Mouse (Mus musculus): Measurements from ENCODE around the gene Rrp9. TPM values are rescaled to one million over a fixed set of nuclear protein-coding genes. Genes with fewer than 3 reads are reported as not detected.

The Rrp9 gene
- 76.3 TPM for polyA plus RNA-seq (2017; shearing (Covaris generic))

DNA sequence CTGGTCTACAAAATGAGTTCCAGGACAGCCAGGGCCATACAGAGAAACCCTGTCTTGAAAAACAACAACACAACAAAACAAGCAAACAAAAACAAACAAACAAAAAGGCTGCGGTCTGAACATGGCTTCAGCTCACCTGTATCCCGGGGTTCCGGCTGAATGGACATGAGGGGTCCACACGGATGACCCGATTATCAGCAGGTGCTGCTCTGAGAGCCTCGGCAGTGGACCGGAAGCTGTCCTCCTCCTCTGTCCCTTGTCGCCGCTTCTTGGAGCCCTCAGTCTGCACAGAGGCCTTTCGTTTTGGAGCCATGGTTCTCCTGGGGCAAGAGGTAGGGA is at the start of gene Rrp9:
TSS of gene Rrp9 (plus strand) at position 301 of the 339 bp plus-strand sequence.

DNA sequence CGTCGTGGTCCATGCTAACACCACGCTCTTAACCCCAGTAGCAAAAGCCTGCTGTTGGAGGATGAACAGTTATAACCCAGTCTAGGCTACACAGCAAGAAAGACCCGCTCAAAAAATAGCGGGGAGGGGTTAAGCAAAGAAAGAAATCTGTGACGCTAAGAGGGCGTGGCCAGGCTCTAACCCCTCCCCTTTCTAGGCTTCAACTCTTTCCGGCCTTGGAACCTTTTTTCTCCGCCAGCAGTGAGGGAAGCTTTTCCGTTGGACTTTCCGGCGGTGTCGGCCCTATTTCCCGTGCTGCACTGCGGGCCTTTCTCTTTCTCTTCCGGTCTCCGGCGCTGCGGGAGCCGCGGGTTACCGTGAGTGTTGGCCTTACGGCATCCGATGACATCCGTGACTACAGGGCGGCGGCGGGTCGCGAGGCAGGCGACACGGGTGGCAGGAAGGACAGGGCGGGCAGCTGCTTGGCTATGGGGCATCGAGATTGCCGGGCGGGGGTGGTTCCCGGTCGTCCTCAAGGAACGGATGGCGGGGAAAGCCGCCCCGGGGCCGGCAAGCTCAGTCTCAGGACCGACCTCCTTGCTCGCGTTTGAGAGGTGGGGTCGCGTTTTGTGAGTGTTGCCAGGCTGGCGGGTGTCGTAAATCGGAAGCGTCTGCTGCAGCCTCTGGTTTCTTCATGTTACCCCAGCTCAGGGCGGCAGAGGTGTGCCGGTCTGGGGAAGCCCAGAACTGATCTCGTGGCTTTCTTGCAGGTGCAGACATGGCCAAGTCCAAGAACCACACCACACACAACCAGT is 46.3 kb upstream of the Rrp9 start, which contains the start of gene Rpl29:
TSS of gene Rpl29 (plus strand) at position 234 of the 794 bp plus-strand sequence.

DNA sequence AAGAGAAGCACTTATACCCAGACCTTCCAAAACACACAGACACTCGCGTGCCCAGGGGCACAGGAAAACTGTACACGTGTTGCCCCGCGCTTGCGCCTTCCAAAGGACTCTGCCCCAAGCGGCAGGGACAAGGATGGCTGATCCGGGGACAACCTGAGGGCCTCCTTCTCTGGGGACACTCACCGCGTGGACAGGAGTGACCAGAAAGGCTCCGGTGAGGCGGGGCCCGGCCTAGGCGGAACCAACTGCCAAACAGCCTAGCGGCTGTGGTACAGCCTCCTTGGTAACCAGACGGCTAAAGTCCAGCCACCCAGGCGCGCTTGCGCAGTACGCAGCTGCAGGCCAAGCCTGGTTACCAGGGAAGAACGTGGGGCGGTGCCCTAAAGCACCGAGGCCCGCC is 28.4 kb upstream of the Rrp9 start, which contains the start of the genes Abhd14b and Abhd14a:
TSS of gene Abhd14b (plus strand) at position 112 of the 400 bp plus-strand sequence.
TSS of gene Abhd14a (minus strand) at position 331 of the 400 bp plus-strand sequence.

DNA sequence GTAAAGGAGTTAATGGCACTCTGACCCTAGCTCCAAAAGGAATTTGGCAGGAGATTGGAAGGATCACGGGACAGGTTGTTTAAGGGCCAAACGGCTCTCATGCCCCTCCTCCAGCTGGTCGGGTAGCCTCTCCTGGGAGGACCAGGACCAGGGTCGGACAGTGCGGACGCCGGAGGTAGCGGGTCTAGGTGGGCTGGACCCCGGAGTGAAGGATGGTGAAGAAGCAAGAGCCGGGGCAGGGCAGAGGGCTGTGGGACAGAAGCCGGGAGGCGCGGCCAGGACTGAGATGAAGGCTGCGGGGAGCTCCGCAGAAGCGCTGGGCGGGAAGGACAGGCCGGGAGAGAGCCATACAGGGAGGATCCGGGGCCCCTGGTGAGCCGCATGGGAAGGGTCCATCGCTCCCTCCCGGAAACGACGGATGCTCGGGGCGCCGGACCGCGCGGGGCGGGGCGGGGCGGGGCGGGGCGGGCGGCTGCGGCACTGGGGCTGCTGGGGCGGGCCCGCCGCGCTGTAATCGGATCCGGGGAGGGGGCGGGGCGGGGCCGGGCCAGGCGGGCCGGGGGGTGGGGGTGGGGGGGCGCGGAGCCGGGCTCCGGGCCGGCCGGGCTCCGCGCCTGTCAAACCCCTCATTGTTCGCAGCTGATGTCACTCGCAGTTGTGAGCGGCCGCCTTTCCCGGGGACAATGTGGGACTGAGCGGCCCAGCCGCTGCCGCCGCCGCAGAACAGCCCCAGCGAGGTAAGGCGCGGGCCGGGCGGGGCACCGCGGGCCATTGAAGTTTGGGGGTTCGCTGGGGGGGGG is 22.3 kb upstream of the Rrp9 start, which contains the start of gene Pcbp4:
TSS of gene Pcbp4 (plus strand) at position 21 of the 800 bp plus-strand sequence.

DNA sequence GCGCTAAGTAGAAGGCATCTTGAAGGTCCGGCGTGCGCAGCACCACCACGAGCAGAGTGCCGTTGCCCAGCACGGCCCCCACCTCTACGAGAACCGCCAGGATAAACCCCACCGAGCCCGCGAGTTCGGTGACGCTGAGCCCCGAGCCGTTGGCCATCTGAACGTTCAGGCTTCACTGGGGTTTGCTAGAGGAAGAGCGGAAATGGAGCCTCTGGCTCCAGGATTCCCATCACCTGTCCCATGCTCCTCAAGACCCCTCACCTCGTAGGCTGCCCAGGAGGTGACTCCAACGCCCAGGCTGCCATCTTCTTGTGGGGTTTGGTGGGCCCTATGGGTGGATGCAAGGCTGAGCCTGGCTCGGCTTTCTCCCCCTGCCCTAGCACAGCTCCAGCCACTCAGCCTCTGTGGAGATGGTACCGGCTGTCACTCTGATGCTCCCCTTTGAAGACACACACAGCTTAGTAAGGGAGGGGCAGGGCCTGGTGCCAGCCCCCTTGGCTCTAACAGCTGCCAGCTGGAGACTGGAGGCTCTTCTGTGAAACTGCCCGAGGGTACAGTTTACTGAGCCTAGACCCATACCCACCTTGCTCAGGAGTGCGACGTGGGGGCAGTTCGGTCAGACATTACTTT is 10.1 kb upstream of the Rrp9 start, which contains the start of gene Gpr62:
TSS of gene Gpr62 (minus strand) at position 368 of the 630 bp plus-strand sequence.

DNA sequence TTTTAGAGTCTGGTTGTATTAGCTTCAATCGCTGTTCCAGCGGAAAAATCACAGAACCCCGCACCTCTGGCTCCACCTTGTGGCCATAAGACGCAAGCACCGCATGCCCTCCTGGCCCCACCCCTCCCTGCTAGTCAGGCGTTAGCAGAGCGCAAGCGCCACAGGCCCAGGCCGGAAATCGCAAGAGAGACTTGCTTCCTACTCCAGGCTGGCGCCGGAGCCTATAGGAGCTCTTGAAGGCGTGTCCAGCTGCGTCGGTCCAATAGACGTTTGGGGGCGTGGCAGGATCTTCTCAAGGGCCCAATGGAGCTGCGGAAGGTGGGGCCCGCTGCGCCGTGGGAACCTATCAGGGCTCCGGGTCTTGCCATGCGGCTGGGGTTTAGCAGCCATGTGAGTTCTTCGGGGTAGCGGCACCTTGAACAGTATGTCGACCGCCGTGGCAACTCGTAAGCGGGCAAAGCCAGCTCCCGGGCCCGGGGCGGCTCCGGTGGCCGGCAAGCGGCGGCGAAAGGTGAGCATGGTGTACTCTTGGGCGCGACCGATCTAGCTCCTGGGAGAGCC is 1.2 kb downstream of the Rrp9 start, which contains the start of gene Parp3:
TSS of gene Parp3 (minus strand) at position 26 of the 561 bp plus-strand sequence.

DNA sequence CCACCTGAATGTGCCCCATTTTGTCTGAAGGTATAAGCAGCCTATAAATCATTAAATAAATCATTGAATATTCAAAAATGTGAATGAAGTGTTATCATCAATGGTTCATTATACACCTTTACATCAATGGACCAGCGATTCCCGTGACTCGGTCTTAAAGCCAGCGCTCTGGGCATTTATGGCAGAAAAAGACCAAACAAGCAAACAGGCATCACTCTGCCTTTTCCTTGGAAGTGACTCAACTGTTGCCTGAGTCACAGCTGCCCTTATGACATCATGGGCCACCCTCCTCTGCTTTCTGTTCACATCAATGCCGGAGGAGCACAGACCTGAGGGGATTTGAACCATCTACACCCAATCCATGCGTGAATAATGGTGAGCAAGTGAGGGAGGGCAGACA is 23.9 kb downstream of the Rrp9 start, which contains the start of gene Iqcf1:
TSS of gene Iqcf1 (plus strand) at position 301 of the 400 bp plus-strand sequence.

DNA sequence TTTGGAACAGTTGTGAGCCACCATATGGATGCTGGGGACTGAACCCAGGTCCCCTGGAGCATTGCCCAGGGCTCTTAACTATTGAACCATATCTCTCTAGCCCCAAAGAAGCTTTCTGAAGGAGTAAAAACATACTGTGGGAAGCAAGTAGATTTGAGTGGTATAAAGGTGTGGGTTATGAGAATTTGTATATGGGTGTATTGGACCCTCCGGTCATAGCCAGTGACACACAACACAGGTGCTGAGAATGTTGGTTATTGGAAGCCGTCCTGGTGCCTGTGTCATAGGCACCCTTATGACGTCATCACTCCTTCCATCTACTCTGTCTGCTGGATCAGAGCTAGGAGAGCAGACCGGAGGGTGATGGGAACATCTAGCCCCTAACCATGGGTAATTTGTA is 38.5 kb downstream of the Rrp9 start, which contains the start of gene Iqcf5:
TSS of gene Iqcf5 (plus strand) at position 301 of the 400 bp plus-strand sequence.

Other genes with a start within 250 kb of the Rrp9 start
- 54.4 TPM for gene Alas1, start 227.3 kb upstream of the Rrp9 start, polyA plus RNA-seq (2017; shearing (Covaris generic))
- 6.9 TPM for gene Poc1a, start 194.9 kb upstream of the Rrp9 start, polyA plus RNA-seq (2017; shearing (Covaris generic))
- gene Dusp7, start 107.3 kb upstream of the Rrp9 start, polyA plus RNA-seq (2017; shearing (Covaris generic)): 12.0 TPM
- gene Rpl29, start 46.5 kb upstream of the Rrp9 start, polyA plus RNA-seq (2017; shearing (Covaris generic)): 801 TPM
- 20.7 TPM for gene Acy1, start 37.6 kb upstream of the Rrp9 start, polyA plus RNA-seq (2017; shearing (Covaris generic))
- 16.0 TPM for gene Abhd14b, start 28.5 kb upstream of the Rrp9 start, polyA plus RNA-seq (2017; shearing (Covaris generic))
- gene Abhd14a, start 28.3 kb upstream of the Rrp9 start, polyA plus RNA-seq (2017; shearing (Covaris generic)): 23.8 TPM
- gene Pcbp4, start 22.7 kb upstream of the Rrp9 start, polyA plus RNA-seq (2017; shearing (Covaris generic)): 14.7 TPM
- gene Gpr62, start 10.0 kb upstream of the Rrp9 start, polyA plus RNA-seq (2017; shearing (Covaris generic)): not detected
- gene Parp3, start 986 bp downstream of the Rrp9 start, polyA plus RNA-seq (2017; shearing (Covaris generic)): 96.2 TPM
- not detected for gene Iqcf1, start 24.0 kb downstream of the Rrp9 start, polyA plus RNA-seq (2017; shearing (Covaris generic))
- gene Iqcf5, start 38.6 kb downstream of the Rrp9 start, polyA plus RNA-seq (2017; shearing (Covaris generic)): not detected
- not detected for gene Iqcf3, start 85.7 kb downstream of the Rrp9 start, polyA plus RNA-seq (2017; shearing (Covaris generic))
- gene Iqcf4, start 95.0 kb downstream of the Rrp9 start, polyA plus RNA-seq (2017; shearing (Covaris generic)): not detected
- not detected for gene Iqcf6, start 150.6 kb downstream of the Rrp9 start, polyA plus RNA-seq (2017; shearing (Covaris generic))
- not detected for gene Grm2, start 180.1 kb downstream of the Rrp9 start, polyA plus RNA-seq (2017; shearing (Covaris generic))
- gene Tex264, start 210.0 kb downstream of the Rrp9 start, polyA plus RNA-seq (2017; shearing (Covaris generic)): 72.8 TPM